Mouse (Mus musculus) adrenal gland, postnatal 0 days (tissue): ENCODE data around the gene Gm28845. TPM values are rescaled to one million over a fixed set of nuclear protein-coding genes. Genes with fewer than 3 reads are reported as not detected.

Experiments used
- polyA plus RNA-seq: library from polyadenylated mRNA; unstranded; fragments of >200 nt; fragmentation: Nextera tagmentation; extraction: Ambion mirVana; gene quantifications from 2 replicates; pipeline ENCODE4 v1.2.1, GENCODE M21; 2015

The Gm28845 gene
- not detected in 2 replicates for polyA plus RNA-seq

DNA sequence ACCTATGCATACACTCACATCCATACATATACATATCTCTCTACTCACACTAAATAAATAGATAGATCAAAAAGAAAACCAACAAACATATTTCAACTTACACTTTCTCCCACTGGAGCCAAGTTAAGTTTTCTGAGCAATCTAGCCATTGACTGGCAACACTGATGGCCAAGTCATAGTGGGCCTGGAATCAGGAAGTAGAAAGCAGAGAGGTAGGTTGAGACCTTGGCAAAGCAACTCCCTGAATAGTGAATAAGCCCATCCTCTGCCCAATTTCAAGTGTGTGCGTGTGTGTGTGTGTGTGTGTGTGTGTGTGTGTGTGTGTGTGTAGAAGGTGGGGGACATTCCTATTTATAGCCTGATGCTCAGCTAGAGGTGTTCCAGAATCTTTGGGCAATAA lies at the start of gene Gm28845:
Gene Gm28845, minus strand, starts transcription at position 121 of the 400 bp plus-strand sequence.

DNA sequence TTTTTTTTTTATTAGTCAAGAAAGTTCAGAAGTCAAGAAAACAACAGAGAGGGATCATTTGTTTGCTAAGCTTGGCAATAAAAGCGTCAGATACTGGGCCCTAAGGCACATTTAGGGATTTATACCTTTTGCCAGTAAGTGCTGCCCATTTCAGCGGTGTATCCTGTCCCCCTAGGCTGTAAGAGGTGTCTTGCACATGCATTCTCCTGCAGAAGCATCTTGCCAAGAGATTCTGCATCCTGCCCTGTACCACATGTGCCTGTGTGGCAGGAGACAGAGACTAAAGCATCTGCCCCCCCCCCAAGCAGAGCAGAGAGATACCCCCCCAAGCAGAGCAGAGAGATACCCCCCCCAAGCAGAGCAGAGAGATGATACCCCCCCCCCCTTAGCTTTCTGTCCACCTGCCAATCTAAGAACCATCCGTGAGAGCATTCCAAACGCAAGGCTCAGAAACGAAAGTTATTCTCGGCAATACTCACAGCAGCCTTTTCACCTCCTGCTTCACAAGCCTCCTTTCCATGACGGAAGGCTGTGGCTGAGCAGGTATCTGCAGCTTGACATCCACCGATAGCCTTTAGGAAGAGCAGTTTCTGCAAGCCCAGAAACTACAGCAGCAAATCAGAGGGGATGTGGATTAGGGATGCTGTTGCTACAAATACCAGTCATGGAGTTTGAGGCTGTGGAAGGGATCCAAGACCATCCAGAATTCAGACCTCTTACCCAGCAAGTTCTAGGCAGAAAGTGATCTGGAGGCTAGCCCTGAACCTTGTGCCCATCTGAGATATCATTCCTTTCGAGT lies 3.4 kb upstream of the Gm28845 start, which contains the start of gene D630023F18Rik:
Gene D630023F18Rik, minus strand, starts transcription at position 641 of the 799 bp plus-strand sequence.

DNA sequence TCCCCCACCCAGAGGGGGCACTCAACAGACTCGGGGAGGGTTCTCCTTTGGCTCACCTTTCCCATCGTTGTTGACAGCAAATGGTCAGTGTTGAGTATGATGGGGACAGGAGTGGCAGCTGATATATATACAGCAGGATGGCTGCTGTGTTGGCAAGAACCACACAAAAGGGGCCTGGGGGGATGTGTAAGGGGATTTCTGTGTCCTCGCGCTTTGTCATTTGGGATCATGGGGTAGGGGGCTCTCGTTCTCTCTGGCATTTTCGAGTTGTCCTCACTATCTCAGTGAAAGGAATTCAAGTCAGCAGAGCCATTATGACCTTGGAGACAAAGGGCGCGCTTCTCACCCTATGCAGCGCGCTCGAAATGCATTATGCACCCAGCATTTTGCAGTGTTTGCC lies 16.1 kb downstream of the Gm28845 start, which contains the start of gene Cryga:
Gene Cryga, minus strand, starts transcription at position 101 of the 400 bp plus-strand sequence.

DNA sequence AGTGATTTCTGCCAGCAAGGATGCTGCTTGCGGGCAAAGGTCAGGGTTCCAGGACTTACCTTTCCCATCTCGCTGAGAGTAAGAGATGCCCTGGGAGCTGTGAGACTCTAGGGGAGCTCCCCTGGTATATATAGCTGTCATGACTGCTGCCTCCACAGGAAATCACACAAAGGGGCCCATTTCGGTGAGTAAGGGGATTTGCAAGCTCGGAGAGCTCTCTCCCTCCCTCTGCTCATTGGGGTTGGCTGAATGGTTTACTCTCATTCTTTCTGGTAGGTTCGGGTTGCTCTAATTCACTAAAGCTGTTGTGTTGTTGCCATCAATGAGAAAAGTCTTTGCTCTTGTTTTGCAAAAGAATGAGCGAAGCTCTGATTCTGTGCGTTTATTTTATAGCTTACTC lies 37.2 kb downstream of the Gm28845 start, which contains the start of gene Crygb:
Gene Crygb, minus strand, starts transcription at position 101 of the 400 bp plus-strand sequence.

DNA sequence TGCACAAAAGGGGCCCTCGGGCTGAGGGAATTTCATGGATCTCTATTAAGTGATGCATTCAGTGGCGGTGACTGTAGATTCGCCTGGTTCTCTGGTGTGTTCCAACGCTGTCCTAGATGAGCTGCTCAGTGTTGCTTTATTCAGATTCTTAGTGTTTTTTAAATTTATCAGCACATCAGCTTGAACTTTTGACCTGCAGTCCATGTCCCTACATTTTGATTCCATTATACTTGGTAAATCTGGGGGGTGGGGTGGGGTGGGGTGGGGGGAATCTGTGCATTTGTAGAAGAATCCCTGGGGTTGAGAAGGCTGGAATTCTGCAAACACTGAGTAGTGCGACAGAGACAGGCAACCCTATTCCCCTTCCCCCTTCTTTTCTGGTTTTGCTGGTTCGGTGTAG lies 45.8 kb downstream of the Gm28845 start, which contains the start of gene Crygc:
Gene Crygc, minus strand, starts transcription at position 101 of the 400 bp plus-strand sequence.

DNA sequence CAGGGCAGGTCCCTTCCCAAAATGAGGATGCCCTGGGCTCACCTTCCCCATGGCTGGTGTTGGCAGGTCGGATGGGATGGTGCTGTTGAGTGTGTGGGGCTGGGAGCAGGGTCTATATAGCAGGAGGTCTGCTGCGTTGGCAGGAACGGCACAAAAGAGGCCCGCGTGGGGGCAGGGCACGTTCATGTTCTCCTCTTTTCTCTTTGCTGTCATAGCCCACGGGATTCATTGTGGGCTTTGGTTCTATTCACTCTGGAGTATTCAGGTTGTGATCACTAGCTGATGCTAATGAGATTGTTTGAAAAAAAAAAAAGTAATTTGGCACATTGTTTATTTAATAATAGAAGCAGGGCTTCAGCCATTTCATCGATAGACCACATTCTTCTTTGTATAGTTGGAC lies 56.0 kb downstream of the Gm28845 start, which contains the start of gene Crygd:
Gene Crygd, minus strand, starts transcription at position 101 of the 400 bp plus-strand sequence.

DNA sequence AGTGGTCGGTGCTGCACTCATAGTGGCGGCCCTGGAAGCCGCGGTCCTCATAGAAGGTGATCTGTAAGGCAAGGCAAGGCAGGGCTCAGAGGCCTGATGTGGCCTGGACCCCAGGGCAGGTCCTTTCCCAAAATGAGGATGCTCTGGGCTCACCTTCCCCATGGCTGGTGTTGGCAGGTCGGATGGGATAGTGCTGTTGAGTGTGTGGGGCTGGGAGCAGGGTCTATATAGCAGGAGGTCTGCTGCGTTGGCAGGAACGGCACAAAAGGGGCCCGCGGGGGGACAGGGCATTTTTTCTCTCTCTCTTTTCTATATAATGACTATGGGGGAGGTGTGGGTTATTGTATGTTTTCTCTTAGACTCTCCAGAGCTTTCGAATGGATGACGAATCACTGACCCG lies 68.4 kb downstream of the Gm28845 start, which contains the start of gene Cryge:
Gene Cryge, minus strand, starts transcription at position 198 of the 400 bp plus-strand sequence.

Other genes starting within 250 kb of the Gm28845 start
- gene Plekhm3, start 162.7 kb downstream of the Gm28845 start, polyA plus RNA-seq = 6.1 and 14.0 TPM in 2 replicates
- gene Akr1cl, start 86.8 kb downstream of the Gm28845 start, polyA plus RNA-seq = 765 and 1,144 TPM in 2 replicates
- not detected in 2 replicates for gene Cryge, start 68.4 kb downstream of the Gm28845 start, polyA plus RNA-seq
- gene Crygd, start 56.1 kb downstream of the Gm28845 start, polyA plus RNA-seq = not detected in 2 replicates
- gene Crygc, start 45.9 kb downstream of the Gm28845 start, polyA plus RNA-seq = not detected in 2 replicates
- gene Crygb, start 37.3 kb downstream of the Gm28845 start, polyA plus RNA-seq = not detected in 2 replicates
- not detected in 2 replicates for gene Cryga, start 16.2 kb downstream of the Gm28845 start, polyA plus RNA-seq
- 0.24 and 0.40 TPM in 2 replicates for gene D630023F18Rik, start 3.7 kb upstream of the Gm28845 start, polyA plus RNA-seq
- gene Idh1, start 66.9 kb upstream of the Gm28845 start, polyA plus RNA-seq = 343 and 614 TPM in 2 replicates
- 7.7 and 8.5 TPM in 2 replicates for gene Pikfyve, start 67.1 kb upstream of the Gm28845 start, polyA plus RNA-seq
- 0.06 TPM in 1 of 2 replicates, not detected in the other for gene Pth2r, start 162.5 kb upstream of the Gm28845 start, polyA plus RNA-seq